Mouse (Mus musculus): Measurements from ENCODE around the gene Btd. TPM values are rescaled to one million over a fixed set of nuclear protein-coding genes. Genes with fewer than 3 reads are reported as not detected.
A peak's percentile ranks its signal among the peaks of the same experiment; 100 is the strongest.

Gene Btd
- polyA plus RNA-seq, 1 experiment from 2014 or later, result 16.7 TPM

DNA sequence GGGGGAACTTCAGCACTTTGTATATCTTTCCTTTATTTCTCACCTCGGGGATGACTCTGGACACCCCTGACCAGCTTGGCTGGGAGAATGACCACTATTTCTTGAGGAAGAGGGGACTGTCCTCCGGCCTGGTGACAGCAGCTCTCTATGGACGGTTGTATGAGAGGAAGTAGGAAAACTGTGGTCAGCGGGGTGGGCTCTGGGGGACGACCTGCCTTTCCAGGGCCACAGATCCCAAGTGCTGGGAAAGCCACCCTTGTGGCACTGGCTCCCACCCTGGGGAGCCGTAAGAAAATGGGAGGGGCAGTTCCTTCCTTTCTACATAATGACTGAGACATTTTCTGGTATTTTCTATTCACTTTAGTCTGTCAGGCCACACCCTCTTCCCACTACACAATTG, 26.9 kb downstream of the Btd start:
- Histone ChIP-seq H3K27ac (ENCODE audit: low read depth, low read length) (no peak overlapping the region), H3K36me3 (ENCODE audit: control insufficient read depth, insufficient read depth, low read length) (no peaks in the 10 kb centered on the region; the same call in 1 of the 2 replicates), H3K27me3 (ENCODE audit: control insufficient read depth, insufficient read depth, low read length) (no peaks in the 10 kb centered on the region), H3K4me2 (no peak overlapping the region), H3K4me1 (ENCODE audit: control insufficient read depth, insufficient read depth, low read length) (peaks cover 8% of the 10 kb centered on the region; the same call in 1 of the 2 replicates), H3K9me3 (ENCODE audit: control insufficient read depth, low read length) (no peaks in the 10 kb centered on the region), H3K9ac (ENCODE audit: low read length) (no peak overlapping the region), H3K4me3 (ENCODE audit: low read depth, low read length) (no peak overlapping the region)
- ATAC-seq (ENCODE audit: low FRiP score) (no peak), DNase-seq (ENCODE audit: low spot score, missing footprints) (peak; percentile 19)
- 87% methylated on average over 6 of the region's 6 CpGs for WGBS

DNA sequence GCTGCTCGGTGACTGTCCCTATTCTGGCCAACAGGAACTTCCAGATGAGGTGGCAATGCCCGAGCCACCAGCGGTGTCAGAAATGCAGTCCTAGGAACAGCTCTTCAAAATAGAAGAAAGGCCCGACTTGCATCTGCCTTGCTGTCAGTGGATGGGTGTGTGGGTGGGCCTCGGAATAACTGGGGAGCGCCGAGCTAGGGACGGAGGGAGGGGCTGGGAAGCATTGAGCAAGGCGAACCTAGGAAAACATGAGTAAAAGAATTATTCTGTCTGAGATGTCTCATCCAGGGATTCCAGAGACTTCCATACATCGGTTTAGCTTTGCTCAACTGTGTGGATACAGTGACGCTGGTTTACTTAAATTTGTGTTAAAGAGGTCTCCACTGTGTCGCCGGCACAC, 27.5 kb downstream of the Btd start:
- H3K27ac ChIP-seq (ENCODE audit: low read depth, low read length), result no peak overlapping the region; the same call in 1 of the 2 replicates
- no peak for ATAC-seq (ENCODE audit: low FRiP score)
- 88% methylated on average over 13 of the region's 13 CpGs for WGBS

DNA sequence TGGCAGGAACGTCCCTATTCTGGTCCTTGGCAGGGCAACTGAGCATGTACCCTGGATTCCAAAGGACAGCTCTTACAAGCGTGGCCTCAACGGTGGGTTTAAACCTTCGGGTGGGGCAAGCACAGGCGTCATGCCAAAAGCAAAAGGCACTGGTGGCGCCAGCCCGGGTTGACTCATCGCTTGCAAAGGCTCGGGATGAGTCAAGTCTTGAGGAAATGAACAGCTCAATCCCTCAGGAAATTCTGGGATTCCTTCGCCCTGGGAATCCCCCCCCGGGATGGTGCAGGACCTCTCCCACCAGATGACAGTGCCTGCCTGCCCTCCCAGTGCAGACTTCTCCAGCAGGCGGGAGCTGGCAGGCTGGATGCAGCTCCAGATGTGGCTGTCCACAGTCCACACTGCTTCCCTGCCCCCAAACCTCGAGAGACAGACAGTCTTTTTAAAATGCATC, 28.4 kb downstream of the Btd start:
- no peak overlapping the region for H3K4me3 ChIP-seq (ENCODE audit: low read depth, low read length)

More for the DNA sequence above, 27.5 kb downstream of the Btd start:
- no peak for DNase-seq (ENCODE audit: low spot score, missing footprints)
- no peak overlapping the region for H3K4me2 ChIP-seq
- H3K4me3 ChIP-seq (ENCODE audit: low read depth, low read length), result no peak overlapping the region
- no peak overlapping the region for H3K9ac ChIP-seq (ENCODE audit: low read length)
- H3K4me1 ChIP-seq (ENCODE audit: control insufficient read depth, insufficient read depth, low read length), result peaks cover 7% of the 10 kb centered on the region; the same call in 1 of the 2 replicates
- H3K9me3 ChIP-seq (ENCODE audit: control insufficient read depth, low read length), result no peaks in the 10 kb centered on the region
- H3K27me3 ChIP-seq (ENCODE audit: control insufficient read depth, insufficient read depth, low read length), result no peaks in the 10 kb centered on the region
- H3K36me3 ChIP-seq (ENCODE audit: control insufficient read depth, insufficient read depth, low read length), result no peaks in the 10 kb centered on the region; the same call in 1 of the 2 replicates

DNA sequence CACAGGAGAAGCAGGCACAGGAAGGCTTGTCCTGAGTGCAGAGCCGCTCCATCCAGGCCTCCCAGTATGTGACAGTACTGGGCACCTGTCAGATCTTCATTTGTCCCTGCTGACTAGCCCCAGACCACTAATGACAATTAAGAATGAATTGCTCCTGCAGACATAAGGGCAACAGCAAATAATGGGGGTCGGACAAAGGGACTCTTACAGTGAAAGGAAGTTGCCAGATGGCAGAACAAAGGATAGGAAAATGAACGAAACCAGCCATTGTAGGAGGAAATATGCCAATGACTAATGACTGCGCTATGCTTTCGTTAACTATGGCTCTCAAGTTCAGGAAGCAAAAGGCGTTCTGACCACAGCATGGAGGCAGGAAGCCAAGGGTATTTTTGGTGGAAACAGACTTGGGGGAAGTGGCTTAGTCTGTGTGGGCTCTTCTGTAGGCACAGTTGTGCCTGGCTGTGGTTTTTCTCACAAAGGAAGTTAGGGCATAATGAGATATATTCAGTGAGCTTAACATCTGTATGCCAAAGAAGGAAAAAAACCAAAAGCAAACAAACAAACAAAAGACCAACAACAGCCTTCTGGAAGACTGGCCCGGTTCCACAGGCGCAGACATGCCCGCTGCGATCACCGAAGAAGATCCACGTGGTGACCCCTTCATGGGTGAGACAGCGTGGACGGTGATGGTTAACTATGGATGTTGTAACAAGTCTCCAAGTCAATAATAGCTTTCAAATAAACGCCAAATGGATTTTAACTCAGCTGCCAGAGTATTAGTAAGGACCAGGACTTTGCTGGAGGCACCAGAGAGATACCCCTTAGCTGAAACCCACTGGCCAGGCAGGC, 29.0 kb downstream of the Btd start:
- 83% methylated on average over 15 of the region's 15 CpGs for WGBS
- Histone ChIP-seq H3K9me3 (ENCODE audit: control insufficient read depth, low read length) (no peaks in the 10 kb centered on the region), H3K4me2 (no peak overlapping the region), H3K4me3 (ENCODE audit: low read depth, low read length) (no peak overlapping the region), H3K27me3 (ENCODE audit: control insufficient read depth, insufficient read depth, low read length) (no peaks in the 10 kb centered on the region), H3K9ac (ENCODE audit: low read length) (no peak overlapping the region; the same call in 1 of the 2 replicates), H3K36me3 (ENCODE audit: control insufficient read depth, insufficient read depth, low read length) (no peaks in the 10 kb centered on the region; the same call in 1 of the 2 replicates), H3K27ac (ENCODE audit: low read depth, low read length) (peak overlapping the region; percentile 1; the same call in 1 of the 2 replicates), H3K4me1 (ENCODE audit: control insufficient read depth, insufficient read depth, low read length) (peaks cover 7% of the 10 kb centered on the region; the same call in 1 of the 2 replicates)
- ATAC-seq (ENCODE audit: low FRiP score) (no peak; the same call in 1 of the 2 replicates), DNase-seq (ENCODE audit: low spot score, missing footprints) (no peak)

More for the DNA sequence above, 28.4 kb downstream of the Btd start:
- 0 out of 2 replicates have a peak overlapping the region, but pooled peaks have one; percentile 20 for H3K27ac ChIP-seq (ENCODE audit: low read depth, low read length)
- no peak overlapping the region; the same call in 1 of the 2 replicates for H3K9ac ChIP-seq (ENCODE audit: low read length)
- ATAC-seq (ENCODE audit: low FRiP score) (peak; percentile 71), DNase-seq (ENCODE audit: low spot score, missing footprints) (peak; percentile 80)
- peaks cover 7% of the 10 kb centered on the region; the same call in 1 of the 2 replicates for H3K4me1 ChIP-seq (ENCODE audit: control insufficient read depth, insufficient read depth, low read length)
- no peaks in the 10 kb centered on the region for H3K27me3 ChIP-seq (ENCODE audit: control insufficient read depth, insufficient read depth, low read length)
- H3K4me2 ChIP-seq, result no peak overlapping the region
- WGBS, result 82% methylated on average over 13 of the region's 13 CpGs
- H3K36me3 ChIP-seq (ENCODE audit: control insufficient read depth, insufficient read depth, low read length), result no peaks in the 10 kb centered on the region; the same call in 1 of the 2 replicates
- H3K9me3 ChIP-seq (ENCODE audit: control insufficient read depth, low read length), result no peaks in the 10 kb centered on the region

DNA sequence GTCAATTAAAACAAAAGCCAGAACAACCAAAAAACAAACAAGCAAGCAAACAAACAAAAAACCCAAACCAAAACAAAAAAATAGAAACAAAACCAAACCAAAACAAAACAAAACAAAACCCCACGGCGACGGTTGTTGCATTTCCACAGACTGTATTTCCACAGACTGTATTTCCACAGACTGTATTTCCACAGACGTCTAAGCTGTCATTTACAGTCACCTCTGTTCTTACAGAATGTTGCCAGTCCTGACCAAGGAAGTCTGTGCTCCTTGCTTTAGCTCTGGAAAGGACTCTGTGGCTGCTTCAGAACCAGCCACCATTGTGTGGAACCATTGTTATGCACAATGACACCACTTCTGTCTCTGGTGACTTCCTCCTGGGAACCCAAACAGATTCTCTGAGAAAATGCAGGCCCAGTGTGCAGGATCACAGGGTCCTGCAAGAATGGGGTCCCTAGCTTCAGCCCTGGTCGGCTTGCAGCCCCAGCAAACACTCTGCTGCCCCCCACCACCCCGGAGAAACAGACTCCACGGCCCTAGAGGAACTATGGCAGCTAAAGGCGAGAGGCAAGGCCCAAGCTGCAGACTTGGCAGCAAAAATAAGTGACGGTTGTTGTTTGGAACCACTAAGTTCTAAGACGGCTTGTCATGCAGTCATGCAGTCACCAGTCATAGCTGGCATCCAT, 30.9 kb downstream of the Btd start:
- Histone ChIP-seq H3K36me3 (ENCODE audit: control insufficient read depth, insufficient read depth, low read length) (no peaks in the 10 kb centered on the region; the same call in 1 of the 2 replicates), H3K27ac (ENCODE audit: low read depth, low read length) (no peak overlapping the region; the same call in 1 of the 2 replicates), H3K9ac (ENCODE audit: low read length) (no peak overlapping the region), H3K4me2 (no peak overlapping the region), H3K27me3 (ENCODE audit: control insufficient read depth, insufficient read depth, low read length) (no peaks in the 10 kb centered on the region), H3K9me3 (ENCODE audit: control insufficient read depth, low read length) (no peaks in the 10 kb centered on the region), H3K4me1 (ENCODE audit: control insufficient read depth, insufficient read depth, low read length) (peaks cover 7% of the 10 kb centered on the region; the same call in 1 of the 2 replicates), H3K4me3 (ENCODE audit: low read depth, low read length) (no peak overlapping the region)
- ATAC-seq (ENCODE audit: low FRiP score) (no peak), DNase-seq (ENCODE audit: low spot score, missing footprints) (no peak)
- WGBS, result 48% methylated on average over 10 of the region's 10 CpGs

DNA sequence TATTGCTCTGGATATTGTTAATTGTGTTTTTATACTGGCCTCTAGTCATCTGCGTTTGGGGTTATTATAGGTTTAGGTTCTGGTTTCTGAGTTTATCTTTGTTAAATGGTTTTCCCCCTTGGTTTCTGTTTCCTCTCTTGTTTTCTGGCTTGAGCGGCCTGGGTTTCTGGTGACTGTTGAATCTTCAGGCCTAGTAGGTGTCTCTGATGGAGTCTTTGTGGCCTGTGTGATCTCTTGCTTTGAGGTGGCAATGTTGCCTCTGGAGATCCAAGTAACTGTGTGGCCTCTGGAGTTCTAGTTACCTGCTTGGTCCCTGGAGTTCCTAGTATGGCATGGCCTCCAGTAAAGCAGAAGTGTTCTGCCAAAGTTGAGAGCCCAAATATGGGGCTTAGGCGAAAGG, 39.8 kb downstream of the Btd start:
- Histone ChIP-seq H3K4me3 (ENCODE audit: low read depth, low read length) (no peak overlapping the region), H3K9ac (ENCODE audit: low read length) (no peak overlapping the region)
- WGBS, result 88% methylated on average over 3 of the region's 3 CpGs

DNA sequence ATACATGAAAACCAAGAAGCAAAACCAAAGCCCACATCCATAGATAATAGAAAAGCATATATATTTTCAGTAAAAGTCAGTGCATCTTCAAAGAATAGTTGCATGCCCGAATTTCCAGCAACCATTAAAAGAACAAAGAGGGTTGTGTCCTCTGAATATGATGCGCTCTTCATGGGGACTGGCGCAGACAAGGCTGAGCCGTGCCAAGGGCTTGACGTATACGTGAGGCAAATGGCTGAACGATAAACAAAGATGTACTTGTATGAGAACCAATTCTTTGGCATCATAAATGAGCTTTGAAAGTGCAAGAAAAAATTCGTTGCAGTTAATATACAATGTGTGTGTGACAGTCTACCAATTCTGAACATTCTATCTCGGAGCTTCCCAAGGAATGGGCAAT, 40.5 kb downstream of the Btd start:
- no peaks in the 10 kb centered on the region for H3K27me3 ChIP-seq (ENCODE audit: control insufficient read depth, insufficient read depth, low read length)
- 90% methylated on average over 9 of the region's 9 CpGs for WGBS
- H3K9me3 ChIP-seq (ENCODE audit: control insufficient read depth, low read length), result no peaks in the 10 kb centered on the region
- no peak overlapping the region for H3K27ac ChIP-seq (ENCODE audit: low read depth, low read length)
- no peaks in the 10 kb centered on the region for H3K36me3 ChIP-seq (ENCODE audit: control insufficient read depth, insufficient read depth, low read length)
- DNase-seq (ENCODE audit: low spot score, missing footprints) (no peak), ATAC-seq (ENCODE audit: low FRiP score) (no peak)
- H3K4me1 ChIP-seq (ENCODE audit: control insufficient read depth, insufficient read depth, low read length), result no peaks in the 10 kb centered on the region; the same call in 1 of the 2 replicates
- no peak overlapping the region for H3K4me2 ChIP-seq
- H3K4me3 ChIP-seq (ENCODE audit: low read depth, low read length), result no peak overlapping the region
- no peak overlapping the region for H3K9ac ChIP-seq (ENCODE audit: low read length)

More for the DNA sequence above, 39.8 kb downstream of the Btd start:
- DNase-seq (ENCODE audit: low spot score, missing footprints) (peak; percentile 54), ATAC-seq (ENCODE audit: low FRiP score) (no peak)
- Histone ChIP-seq H3K27ac (ENCODE audit: low read depth, low read length) (no peak overlapping the region), H3K36me3 (ENCODE audit: control insufficient read depth, insufficient read depth, low read length) (no peaks in the 10 kb centered on the region), H3K4me2 (no peak overlapping the region), H3K27me3 (ENCODE audit: control insufficient read depth, insufficient read depth, low read length) (no peaks in the 10 kb centered on the region), H3K9me3 (ENCODE audit: control insufficient read depth, low read length) (no peaks in the 10 kb centered on the region), H3K4me1 (ENCODE audit: control insufficient read depth, insufficient read depth, low read length) (no peaks in the 10 kb centered on the region; the same call in 1 of the 2 replicates)

DNA sequence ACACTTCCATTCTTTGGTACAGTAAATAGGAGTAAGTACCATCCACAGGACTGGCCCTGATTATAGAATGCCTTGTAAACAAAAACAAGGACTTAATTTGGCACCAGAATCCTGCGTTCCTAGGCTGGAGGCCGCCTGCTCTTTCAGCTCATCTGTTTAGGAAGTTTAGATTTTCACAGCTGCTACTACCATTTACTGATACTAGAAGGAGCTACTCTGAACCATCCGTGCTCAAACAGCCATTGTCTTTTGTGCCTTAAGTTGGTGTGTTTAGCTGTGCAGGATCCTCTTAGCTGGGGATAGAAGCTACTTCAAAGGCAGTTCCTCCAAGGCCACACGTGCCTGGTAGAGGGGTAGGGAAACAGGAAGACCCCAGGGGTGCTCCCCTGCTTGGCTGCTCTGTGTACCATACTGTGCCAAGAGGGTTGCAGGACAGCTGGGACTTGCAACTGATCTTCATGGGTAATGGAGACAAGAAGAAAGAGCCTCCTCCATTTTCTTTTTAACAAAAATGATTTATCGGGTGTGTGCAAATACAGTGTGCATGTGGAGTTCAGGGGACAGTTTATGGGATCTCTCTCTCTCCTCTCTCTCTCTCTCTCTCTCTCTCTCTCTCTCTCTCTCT, 41.2 kb downstream of the Btd start:
- H3K27ac ChIP-seq (ENCODE audit: low read depth, low read length), result no peak overlapping the region
- WGBS, result 47% methylated on average over 5 of the region's 5 CpGs
- H3K9me3 ChIP-seq (ENCODE audit: control insufficient read depth, low read length), result no peaks in the 10 kb centered on the region
- no peak overlapping the region for H3K9ac ChIP-seq (ENCODE audit: low read length)
- no peak overlapping the region for H3K4me3 ChIP-seq (ENCODE audit: low read depth, low read length)
- H3K4me1 ChIP-seq (ENCODE audit: control insufficient read depth, insufficient read depth, low read length), result no peaks in the 10 kb centered on the region; the same call in 1 of the 2 replicates
- ATAC-seq (ENCODE audit: low FRiP score) (no peak), DNase-seq (ENCODE audit: low spot score, missing footprints) (peak; percentile 76)
- no peaks in the 10 kb centered on the region for H3K36me3 ChIP-seq (ENCODE audit: control insufficient read depth, insufficient read depth, low read length)
- no peaks in the 10 kb centered on the region for H3K27me3 ChIP-seq (ENCODE audit: control insufficient read depth, insufficient read depth, low read length)
- no peak overlapping the region for H3K4me2 ChIP-seq

Measured in midbrain, embryonic 11.5 days (tissue).